Mouse (Mus musculus): ENCODE results near the gene Amy1. TPM values are rescaled to one million over a fixed set of nuclear protein-coding genes. Genes with fewer than 3 reads are reported as not detected.
"Not testable (repeated sequence)": the region's sequence is repeated elsewhere in the genome, so short reads cannot be mapped to it uniquely, and the experiment has no call there.

Gene Amy1
- 2.4 and 3.8 TPM in 2 replicates for polyA plus RNA-seq (2014; fragmentation: Nextera tagmentation; extraction: Ambion mirVana)

DNA sequence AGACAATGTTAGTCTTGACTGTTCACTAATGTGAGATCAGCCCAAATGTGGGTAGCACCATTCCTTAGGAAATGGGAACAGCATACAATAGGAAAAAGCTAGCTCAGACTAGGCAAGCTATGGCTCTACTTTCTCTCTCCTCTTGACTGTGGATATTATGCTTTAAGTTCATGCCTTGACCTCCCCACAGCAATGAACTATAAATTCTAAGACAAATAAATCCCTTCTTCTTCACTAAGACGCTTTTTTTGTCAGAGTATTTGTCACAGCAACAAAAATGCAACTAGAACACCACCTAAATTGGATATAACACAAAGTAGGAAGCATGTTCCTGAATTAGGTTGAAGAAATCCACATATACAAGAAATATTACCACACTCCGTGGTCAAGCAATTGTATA is at the start of gene Amy1:
Amy1 (minus strand) TSS at position 101 of the 400 bp plus-strand sequence.
- WGBS: 95% methylated on average over 2 of the region's 2 CpGs
- Histone ChIP-seq H3K4me2 (ENCODE audit: low read depth, low read length, severe bottlenecking) (no peak within 1 kb of the TSS), H3K4me1 (replicated peaks; ENCODE audit: control insufficient read depth, insufficient read depth, low read length) (no peaks in the 10 kb centered on the region), H3K4me3 (ENCODE audit: low read depth, low read length) (no peak within 1 kb of the TSS), H3K9ac (ENCODE audit: low read length) (no peak within 1 kb of the TSS), H3K27me3 (ENCODE audit: control insufficient read depth, insufficient read depth, low read length) (no peaks in the 10 kb centered on the region), H3K36me3 (ENCODE audit: control insufficient read depth, insufficient read depth, low read length) (peaks cover 2% of the 10 kb centered on the region; the same call in 1 of the 2 replicates), H3K27ac (ENCODE audit: low read depth, low read length) (no peak within 1 kb of the TSS), H3K9me3 (ENCODE audit: control insufficient read depth, low read length) (no peaks in the 10 kb centered on the region)
- DNase-seq (ENCODE audit: low spot score) (no peak), ATAC-seq (replicated peaks; ENCODE audit: low FRiP score) (no peak)

DNA sequence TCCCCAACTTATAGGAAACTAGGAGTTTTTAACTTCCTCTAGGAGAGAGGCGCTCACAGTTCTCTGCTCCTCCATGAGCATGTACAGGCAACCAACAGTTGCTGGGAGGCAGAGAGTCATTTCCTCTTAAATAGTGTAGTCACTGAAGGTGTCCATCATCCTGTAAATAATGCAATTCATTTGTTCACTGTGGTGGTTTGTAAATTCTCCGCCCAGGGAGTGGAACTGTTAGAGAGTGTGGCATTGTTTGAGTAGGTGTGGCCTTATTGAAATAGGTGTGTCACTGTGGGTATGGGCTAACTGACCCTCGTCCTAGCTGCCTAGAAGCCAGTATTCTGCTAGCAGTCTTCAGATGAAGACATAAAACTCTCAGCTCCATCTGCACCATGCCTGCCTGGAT is 47.8 kb upstream of the Amy1 start:
- Histone ChIP-seq H3K27ac (ENCODE audit: low read depth, low read length) (no peak overlapping the region), H3K4me3 (ENCODE audit: low read depth, low read length) (no peak overlapping the region), H3K36me3 (ENCODE audit: control insufficient read depth, insufficient read depth, low read length) (no peaks in the 10 kb centered on the region), H3K9ac (ENCODE audit: low read length) (no peak overlapping the region), H3K4me1 (replicated peaks; ENCODE audit: control insufficient read depth, insufficient read depth, low read length) (no peaks in the 10 kb centered on the region), H3K27me3 (ENCODE audit: control insufficient read depth, insufficient read depth, low read length) (no peaks in the 10 kb centered on the region), H3K9me3 (ENCODE audit: control insufficient read depth, low read length) (no peaks in the 10 kb centered on the region), H3K4me2 (ENCODE audit: low read depth, low read length, severe bottlenecking) (no peak overlapping the region)
- DNase-seq (ENCODE audit: low spot score) (no peak), ATAC-seq (replicated peaks; ENCODE audit: low FRiP score) (no peak)
- WGBS: 73% methylated on average over 3 of the region's 3 CpGs

DNA sequence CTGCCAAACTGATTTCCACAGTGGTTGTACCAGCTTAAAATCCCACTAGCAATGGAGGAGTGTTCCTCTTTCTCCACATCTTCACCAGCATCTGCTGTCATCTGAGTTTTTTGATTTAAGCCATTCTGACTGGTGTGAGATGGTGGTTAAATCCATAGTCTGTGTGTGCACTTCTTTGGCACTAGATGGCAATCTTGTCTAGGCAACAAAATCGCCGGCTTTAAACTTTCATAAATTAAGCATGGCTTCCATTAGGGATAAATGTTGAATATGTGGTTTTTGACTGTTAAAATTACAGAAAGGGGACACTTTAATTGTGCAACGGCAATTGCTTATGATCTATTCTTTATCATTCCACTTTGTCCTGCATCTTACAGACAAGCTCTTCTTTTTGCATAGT is 44.9 kb upstream of the Amy1 start:
- H3K27ac ChIP-seq (ENCODE audit: low read depth, low read length); H3K9ac ChIP-seq (ENCODE audit: low read length); H3K27me3 ChIP-seq (ENCODE audit: control insufficient read depth, insufficient read depth, low read length); H3K4me2 ChIP-seq (ENCODE audit: low read depth, low read length, severe bottlenecking); ATAC-seq (replicated peaks; ENCODE audit: low FRiP score); DNase-seq (ENCODE audit: low spot score); H3K9me3 ChIP-seq (ENCODE audit: control insufficient read depth, low read length); H3K36me3 ChIP-seq (ENCODE audit: control insufficient read depth, insufficient read depth, low read length); H3K4me3 ChIP-seq (ENCODE audit: low read depth, low read length); H3K4me1 ChIP-seq (replicated peaks; ENCODE audit: control insufficient read depth, insufficient read depth, low read length): not testable (repeated sequence)
- WGBS: 56% methylated on average over 3 of the region's 3 CpGs

DNA sequence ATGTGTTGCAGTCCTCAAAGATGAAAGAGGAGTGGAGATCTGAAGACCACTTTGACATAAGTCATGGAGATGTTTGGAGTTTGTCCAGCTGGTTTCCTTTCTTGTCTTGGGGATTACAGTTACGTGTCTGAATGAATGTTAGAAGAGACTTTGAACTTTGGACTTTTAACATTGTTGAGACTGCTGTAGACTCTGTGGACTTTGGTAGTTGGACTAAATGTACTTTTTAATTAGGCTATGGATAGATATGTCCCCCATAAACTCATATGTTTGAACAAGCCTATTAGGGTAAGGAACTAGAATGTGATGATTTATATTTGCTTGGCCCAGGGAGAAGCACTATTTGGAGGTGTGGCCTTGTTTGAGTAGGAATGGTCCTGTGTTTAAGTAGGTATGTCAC is 33.0 kb upstream of the Amy1 start:
- Histone ChIP-seq H3K36me3 (ENCODE audit: control insufficient read depth, insufficient read depth, low read length) (no peaks in the 10 kb centered on the region), H3K9ac (ENCODE audit: low read length) (no peak overlapping the region), H3K4me2 (ENCODE audit: low read depth, low read length, severe bottlenecking) (no peak overlapping the region), H3K9me3 (ENCODE audit: control insufficient read depth, low read length) (no peaks in the 10 kb centered on the region), H3K4me3 (ENCODE audit: low read depth, low read length) (no peak overlapping the region), H3K27me3 (ENCODE audit: control insufficient read depth, insufficient read depth, low read length) (no peaks in the 10 kb centered on the region), H3K27ac (ENCODE audit: low read depth, low read length) (no peak overlapping the region), H3K4me1 (replicated peaks; ENCODE audit: control insufficient read depth, insufficient read depth, low read length) (no peaks in the 10 kb centered on the region)
- 86% methylated on average over 1 of the region's 1 CpGs for WGBS
- DNase-seq (ENCODE audit: low spot score): no peak
- no peak for ATAC-seq (replicated peaks; ENCODE audit: low FRiP score)

DNA sequence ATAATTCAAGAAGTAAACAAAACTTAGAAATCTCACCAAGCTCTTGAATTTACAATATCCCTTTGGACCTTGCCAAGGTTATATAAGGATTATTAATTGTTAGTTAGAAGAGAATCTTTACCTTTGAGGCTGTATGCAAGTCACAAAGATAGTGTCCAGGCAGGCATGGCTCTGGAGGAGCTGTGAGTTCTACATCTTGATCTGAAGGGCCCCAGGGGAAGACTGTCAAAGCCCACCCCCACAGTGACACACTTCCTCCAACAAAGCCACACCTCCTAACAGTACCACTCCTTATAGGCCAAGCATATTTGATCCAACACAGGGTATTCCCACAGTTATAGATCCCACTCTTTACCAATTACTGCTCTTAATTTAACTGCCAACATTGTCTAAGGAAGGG is 27.7 kb upstream of the Amy1 start:
- Histone ChIP-seq H3K9me3 (ENCODE audit: control insufficient read depth, low read length) (no peaks in the 10 kb centered on the region), H3K9ac (ENCODE audit: low read length) (no peak overlapping the region), H3K36me3 (ENCODE audit: control insufficient read depth, insufficient read depth, low read length) (no peaks in the 10 kb centered on the region), H3K4me3 (ENCODE audit: low read depth, low read length) (no peak overlapping the region), H3K27ac (ENCODE audit: low read depth, low read length) (no peak overlapping the region), H3K4me2 (ENCODE audit: low read depth, low read length, severe bottlenecking) (no peak overlapping the region), H3K4me1 (replicated peaks; ENCODE audit: control insufficient read depth, insufficient read depth, low read length) (0 out of 2 replicates have a peak, but pooled peaks cover 3% of the 10 kb centered on the region), H3K27me3 (ENCODE audit: control insufficient read depth, insufficient read depth, low read length) (no peaks in the 10 kb centered on the region)
- DNase-seq (ENCODE audit: low spot score): no peak
- no peak for ATAC-seq (replicated peaks; ENCODE audit: low FRiP score)

DNA sequence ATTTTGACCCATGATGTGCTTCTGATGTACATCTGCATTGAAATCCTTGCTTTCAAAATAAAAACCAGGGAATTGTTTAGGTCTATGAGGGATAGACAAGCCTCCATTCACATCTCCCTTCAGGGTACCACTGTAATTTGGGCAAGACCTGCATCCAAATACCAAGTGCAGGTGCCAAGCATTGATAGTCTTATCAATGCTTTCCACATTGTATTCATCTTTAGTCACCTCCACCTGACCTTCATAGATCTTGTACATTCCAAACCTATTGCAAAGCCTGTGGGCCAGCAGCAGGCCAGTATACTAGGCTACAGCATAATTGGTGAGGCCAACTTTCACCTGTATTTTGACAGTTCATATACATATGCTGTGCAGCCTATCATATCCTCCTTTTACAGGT is 25.1 kb upstream of the Amy1 start:
- Histone ChIP-seq H3K27ac (ENCODE audit: low read depth, low read length) (no peak overlapping the region), H3K4me2 (ENCODE audit: low read depth, low read length, severe bottlenecking) (no peak overlapping the region), H3K36me3 (ENCODE audit: control insufficient read depth, insufficient read depth, low read length) (no peaks in the 10 kb centered on the region), H3K27me3 (ENCODE audit: control insufficient read depth, insufficient read depth, low read length) (no peaks in the 10 kb centered on the region), H3K9ac (ENCODE audit: low read length) (no peak overlapping the region), H3K4me1 (replicated peaks; ENCODE audit: control insufficient read depth, insufficient read depth, low read length) (0 out of 2 replicates have a peak, but pooled peaks cover 3% of the 10 kb centered on the region), H3K4me3 (ENCODE audit: low read depth, low read length) (no peak overlapping the region), H3K9me3 (ENCODE audit: control insufficient read depth, low read length) (no peaks in the 10 kb centered on the region)
- ATAC-seq (replicated peaks; ENCODE audit: low FRiP score): no peak
- DNase-seq (ENCODE audit: low spot score): no peak

DNA sequence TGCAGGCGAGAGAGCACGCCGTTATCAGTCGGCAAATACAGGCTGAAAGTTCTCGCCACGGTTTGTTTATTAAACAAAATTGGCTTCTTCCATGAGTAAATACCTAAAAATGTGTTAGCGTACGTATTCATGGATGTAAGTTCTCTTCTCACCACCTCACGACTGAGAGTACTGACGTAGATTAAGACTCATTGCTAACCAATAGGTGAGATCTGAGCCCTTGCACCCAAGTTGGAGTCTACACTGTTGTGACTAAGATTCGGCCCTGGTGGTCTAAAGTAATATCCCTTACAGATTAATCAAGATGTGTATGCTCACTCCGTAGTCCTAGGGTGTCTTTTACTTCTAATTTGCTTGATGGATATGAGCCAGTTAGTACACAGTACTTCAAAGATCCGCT is 24.1 kb upstream of the Amy1 start:
- Histone ChIP-seq H3K9ac (ENCODE audit: low read length) (peak overlapping the region; percentile 85), H3K9me3 (ENCODE audit: control insufficient read depth, low read length) (no peaks in the 10 kb centered on the region), H3K27ac (ENCODE audit: low read depth, low read length) (peak overlapping the region; percentile 51; the same call in 1 of the 2 replicates), H3K4me3 (ENCODE audit: low read depth, low read length) (peak overlapping the region; percentile 64), H3K4me1 (replicated peaks; ENCODE audit: control insufficient read depth, insufficient read depth, low read length) (0 out of 2 replicates have a peak, but pooled peaks cover 3% of the 10 kb centered on the region), H3K36me3 (ENCODE audit: control insufficient read depth, insufficient read depth, low read length) (no peaks in the 10 kb centered on the region), H3K27me3 (ENCODE audit: control insufficient read depth, insufficient read depth, low read length) (no peaks in the 10 kb centered on the region), H3K4me2 (ENCODE audit: low read depth, low read length, severe bottlenecking) (peak overlapping the region; percentile 62)
- peak; percentile 16 for ATAC-seq (replicated peaks; ENCODE audit: low FRiP score)
- WGBS: 21% methylated on average over 13 of the region's 13 CpGs
- no peak for DNase-seq (ENCODE audit: low spot score)

DNA sequence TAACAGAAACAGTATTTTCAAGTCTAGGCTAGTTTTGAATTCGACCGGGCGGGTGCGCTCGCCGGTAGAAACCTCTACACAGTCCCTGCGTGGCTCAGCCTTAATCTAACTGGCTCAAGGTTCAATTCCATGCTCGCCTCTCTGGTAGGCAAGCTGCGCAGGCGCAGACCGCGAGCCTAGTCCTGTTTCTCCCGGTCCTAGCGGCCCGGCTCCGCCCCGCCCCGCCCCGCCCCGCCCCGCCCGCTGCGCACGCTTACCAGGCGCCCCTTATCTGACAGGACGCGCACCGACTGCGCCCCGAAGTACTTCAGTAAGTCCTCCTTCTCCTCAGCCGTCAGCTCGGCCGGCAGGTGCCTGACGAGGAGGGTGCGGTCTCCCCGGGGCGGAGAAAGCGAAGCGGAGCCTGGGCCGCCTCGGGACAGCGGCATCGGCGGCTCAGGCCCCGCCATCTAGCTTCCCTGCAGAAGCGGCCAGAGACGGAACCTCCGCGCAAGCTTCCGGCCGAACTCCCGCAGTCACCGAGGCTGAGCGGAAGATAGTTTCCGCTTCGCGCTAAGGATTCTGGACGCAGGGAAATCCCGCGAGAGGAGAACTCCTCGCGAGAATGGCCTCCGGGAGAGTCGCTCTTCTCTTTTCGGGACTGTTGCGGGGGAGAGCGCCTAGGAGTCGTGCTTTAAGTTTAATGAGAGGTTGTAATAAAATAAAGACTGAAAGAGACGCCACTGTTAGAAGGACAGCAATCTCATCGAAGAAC is 23.3 kb upstream of the Amy1 start, which contains the start of gene Rnpc3:
Rnpc3 (minus strand) TSS at position 544 of the 754 bp plus-strand sequence.
- DNase-seq (ENCODE audit: low spot score) (peak; percentile 96), ATAC-seq (replicated peaks; ENCODE audit: low FRiP score) (peak; percentile 96)
- peak within 1 kb of the TSS; percentile 85 for H3K9ac ChIP-seq (ENCODE audit: low read length)
- H3K9me3 ChIP-seq (ENCODE audit: control insufficient read depth, low read length): no peaks in the 10 kb centered on the region
- no peaks in the 10 kb centered on the region for H3K36me3 ChIP-seq (ENCODE audit: control insufficient read depth, insufficient read depth, low read length)
- peak within 1 kb of the TSS; percentile 98 for H3K27ac ChIP-seq (ENCODE audit: low read depth, low read length)
- peak within 1 kb of the TSS; percentile 62 for H3K4me2 ChIP-seq (ENCODE audit: low read depth, low read length, severe bottlenecking)
- under 1% methylated on average over 56 of the region's 70 CpGs for WGBS
- H3K4me3 ChIP-seq (ENCODE audit: low read depth, low read length): peak within 1 kb of the TSS; percentile 64
- H3K4me1 ChIP-seq (replicated peaks; ENCODE audit: control insufficient read depth, insufficient read depth, low read length): 0 out of 2 replicates have a peak, but pooled peaks cover 3% of the 10 kb centered on the region
- H3K27me3 ChIP-seq (ENCODE audit: control insufficient read depth, insufficient read depth, low read length): no peaks in the 10 kb centered on the region

DNA sequence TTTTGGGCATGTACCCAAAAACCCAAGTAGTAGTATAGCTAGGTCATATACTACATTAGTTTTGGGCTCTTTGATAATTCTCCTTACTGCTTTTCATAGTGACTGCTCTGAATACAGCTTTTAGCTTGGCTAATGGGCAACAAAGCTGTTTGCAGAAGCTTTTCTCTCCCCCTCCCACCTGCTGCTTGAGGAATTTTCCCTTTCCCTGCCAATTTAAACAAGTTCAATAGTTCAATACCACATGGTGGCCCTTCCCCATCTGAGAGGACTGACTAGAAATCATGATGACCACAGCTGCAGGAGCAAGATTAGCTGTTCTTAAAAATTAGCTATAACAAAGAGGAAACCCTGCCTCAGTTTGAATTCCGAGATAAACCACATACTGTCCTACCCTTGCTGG is 15.7 kb downstream of the Amy1 start:
- DNase-seq (ENCODE audit: low spot score) (no peak), ATAC-seq (replicated peaks; ENCODE audit: low FRiP score) (peak; percentile 49; the same call in 1 of the 2 replicates)
- Histone ChIP-seq H3K27me3 (ENCODE audit: control insufficient read depth, insufficient read depth, low read length) (no peaks in the 10 kb centered on the region), H3K9me3 (ENCODE audit: control insufficient read depth, low read length) (no peaks in the 10 kb centered on the region), H3K4me3 (ENCODE audit: low read depth, low read length) (no peak overlapping the region), H3K9ac (ENCODE audit: low read length) (no peak overlapping the region), H3K27ac (ENCODE audit: low read depth, low read length) (no peak overlapping the region), H3K36me3 (ENCODE audit: control insufficient read depth, insufficient read depth, low read length) (no peaks in the 10 kb centered on the region), H3K4me2 (ENCODE audit: low read depth, low read length, severe bottlenecking) (no peak overlapping the region), H3K4me1 (replicated peaks; ENCODE audit: control insufficient read depth, insufficient read depth, low read length) (no peaks in the 10 kb centered on the region)
- WGBS: 31% methylated on average over 1 of the region's 1 CpGs

All from forebrain, embryonic 11.5 days (tissue).